Mouse (Mus musculus) naive thymus-derived CD4-positive, alpha-beta T cell, adult 2 months (primary cell): Measurements from ENCODE around the gene Dab1.

ENCODE experiments used
- DNase-seq: peaks from one replicate; pipeline ENCODE4 v3.0.0-alpha.2; 2011; ENCODE audit warnings: low read depth

Gene Dab1

GRCm38 (mm10) chr4:104269422-104270172 lies 650.4 kb downstream of the Dab1 start:
- DNase-seq, result no peak

- DNase-seq, result no peak
These were observed 651.0 kb downstream of the Dab1 start for GRCm38 (mm10) chr4:104270173-104270557.

GRCm38 (mm10) chr4:104275260-104275659 lies 656.1 kb downstream of the Dab1 start:
- no peak for DNase-seq

- no peak for DNase-seq
These were observed 657.8 kb downstream of the Dab1 start for GRCm38 (mm10) chr4:104276916-104277315.

- no peak for DNase-seq
These were observed 662.4 kb downstream of the Dab1 start for GRCm38 (mm10) chr4:104281518-104281917.

GRCm38 (mm10) chr4:104283906-104284305 lies 664.7 kb downstream of the Dab1 start:
- DNase-seq, result no peak

GRCm38 (mm10) chr4:104288401-104288800 lies 669.2 kb downstream of the Dab1 start:
- no peak for DNase-seq

GRCm38 (mm10) chr4:104301764-104302163 lies 682.6 kb downstream of the Dab1 start:
- no peak for DNase-seq

GRCm38 (mm10) chr4:104302996-104303652 lies 684.0 kb downstream of the Dab1 start:
- no peak for DNase-seq

GRCm38 (mm10) chr4:104307781-104308180 lies 688.6 kb downstream of the Dab1 start:
- no peak for DNase-seq

- no peak for DNase-seq
These were observed 707.1 kb downstream of the Dab1 start for GRCm38 (mm10) chr4:104326221-104326620.

GRCm38 (mm10) chr4:104331896-104332295 lies 712.7 kb downstream of the Dab1 start:
- no peak for DNase-seq

- no peak for DNase-seq
These were observed 713.2 kb downstream of the Dab1 start for GRCm38 (mm10) chr4:104332399-104332798.

GRCm38 (mm10) chr4:104337279-104337678 lies 718.1 kb downstream of the Dab1 start:
- no peak for DNase-seq

GRCm38 (mm10) chr4:104338382-104338781 lies 719.2 kb downstream of the Dab1 start:
- DNase-seq, result no peak

- DNase-seq, result no peak
These were observed 742.2 kb downstream of the Dab1 start for GRCm38 (mm10) chr4:104361345-104361744.

- no peak for DNase-seq
These were observed 747.3 kb downstream of the Dab1 start for GRCm38 (mm10) chr4:104366491-104366890.

- DNase-seq, result no peak
These were observed 748.0 kb downstream of the Dab1 start for GRCm38 (mm10) chr4:104366894-104367740.

GRCm38 (mm10) chr4:104367741-104368411 lies 748.7 kb downstream of the Dab1 start:
- no peak for DNase-seq

- no peak for DNase-seq
These were observed 749.4 kb downstream of the Dab1 start for GRCm38 (mm10) chr4:104368561-104369021.

GRCm38 (mm10) chr4:104369091-104369490 lies 749.9 kb downstream of the Dab1 start:
- DNase-seq, result no peak

GRCm38 (mm10) chr4:104371136-104371535 lies 752.0 kb downstream of the Dab1 start:
- DNase-seq, result no peak
